ENCODE assay signal across 8 mouse cellular contexts in genomic region chr19:5560457-5561041, GRCm38 (mm10). TPM values are rescaled to one million over a fixed set of nuclear protein-coding genes. Genes with fewer than 3 reads are reported as not detected.
A peak's percentile ranks its signal among the peaks of the same experiment; 100 is the strongest.
DNase-seq lines count a peak whose midpoint lies in the region.

Gene Ovol1 (minus strand): TSS chr19:5560646.

- DNase-seq in thymus, postnatal 4 days: peak; percentile 32
- no peak for DNase-seq in thymus, postnatal 36 days
- peak; percentile 14 for DNase-seq in forelimb bud, embryonic 11.5 days (ENCODE audit: low read depth, low spot score)
- peak; percentile 67 to 90 for DNase-seq in kidney, postnatal 25 days
- peak; percentile 36 for DNase-seq in midbrain, embryonic 10.5 days (ENCODE audit: low spot score)
- DNase-seq in urinary bladder, postnatal 4 days (ENCODE audit: low spot score in 2 of 2): peak; percentile 63 to 70
- DNase-seq in cerebellum, postnatal 25 days: no peak
- DNase-seq in gastrocnemius, postnatal 25 days: no peak

- peak within 1 kb of the TSS; percentile 48 for H3K4me3 ChIP-seq in midbrain, embryonic 10.5 days

- 1% methylated on average over 57 of the region's 57 CpGs for WGBS in midbrain, embryonic 10.5 days

- no peaks in the 10 kb centered on the region for H3K36me3 ChIP-seq in midbrain, embryonic 10.5 days

- H3K27ac ChIP-seq in midbrain, embryonic 10.5 days (replicated peaks): 0 out of 2 replicates have a peak within 1 kb of the TSS, but pooled peaks have one; percentile 2

- H3K9me3 ChIP-seq in midbrain, embryonic 10.5 days (replicated peaks): no peaks in the 10 kb centered on the region

- H3K27me3 ChIP-seq in midbrain, embryonic 10.5 days (ENCODE audit: low read depth, poor library complexity, severe bottlenecking): peaks cover 100% of the 10 kb centered on the region

- peaks cover 26% of the 10 kb centered on the region for H3K4me1 ChIP-seq in midbrain, embryonic 10.5 days

RNA-seq across cellular contexts. Expression of gene Ovol1, which starts in this region (rescaled TPM):
- polyA plus RNA-seq in midbrain, embryonic 10.5 days (2016; fragmentation: Nextera tagmentation; extraction: Ambion mirVana): 0.16 and 0.29 TPM in 2 replicates
- not detected for total RNA-seq in gastrocnemius, postnatal 25 days (2021)

Comparison
In these comparisons a context has a peak if more than half of its experiments do, and no peak if none do; other contexts are left out.
1. DNase-seq: peak in thymus, postnatal 4 days (single experiment), forelimb bud, embryonic 11.5 days (single experiment), kidney, postnatal 25 days (2 of 2) and urinary bladder, postnatal 4 days (2 of 2); none in thymus, postnatal 36 days (0 of 2), cerebellum, postnatal 25 days (0 of 2) and gastrocnemius, postnatal 25 days (single experiment).
2. Peak in DNase-seq, H3K4me3 ChIP-seq and H3K27ac ChIP-seq in midbrain, embryonic 10.5 days; RNA of the gene not detected or under 1 TPM.